Mouse (Mus musculus): ENCODE data around the gene Scn11a. TPM values are rescaled to one million over a fixed set of nuclear protein-coding genes. Genes with fewer than 3 reads are reported as not detected.
A peak's percentile ranks its signal among the peaks of the same experiment; 100 is the strongest.

Scn11a gene
- polyA plus RNA-seq, 1 experiment from 2014 or later, result 0.04 TPM

- Histone ChIP-seq H3K36me3 (ENCODE audit: insufficient read depth) (no peaks in the 10 kb centered on the region), H3K4me3 (ENCODE audit: low read depth, low read length) (no peak overlapping the region), H3K27me3 (ENCODE audit: insufficient read depth, low read length) (no peaks in the 10 kb centered on the region), H3K4me1 (ENCODE audit: insufficient read depth) (no peaks in the 10 kb centered on the region), H3K9me3 (ENCODE audit: low read depth, low read length) (no peaks in the 10 kb centered on the region), H3K27ac (ENCODE audit: low read depth) (no peak overlapping the region), H3K4me2 (no peak overlapping the region), H3K9ac (no peak overlapping the region)
- TF ChIP-seq CTCF (IDR thresholded peaks at IDR 0.05; ENCODE audit: low read depth), result no peak
- 78% methylated on average over 11 of the region's 11 CpGs for WGBS
- no peak for DNase-seq
- ATAC-seq (ENCODE audit: insufficient read depth), result no peak
These were observed 96.7 kb downstream of the Scn11a start for GRCm38 (mm10) chr9:119728412-119729097.

- H3K4me1 ChIP-seq (ENCODE audit: insufficient read depth), result no peaks in the 10 kb centered on the region
- no peaks in the 10 kb centered on the region for H3K27me3 ChIP-seq (ENCODE audit: insufficient read depth, low read length)
- H3K4me2 ChIP-seq, result no peak overlapping the region
- H3K9ac ChIP-seq, result no peak overlapping the region
- WGBS, result 86% methylated on average over 4 of the region's 4 CpGs
- DNase-seq (no peak), ATAC-seq (ENCODE audit: insufficient read depth) (no peak)
- no peaks in the 10 kb centered on the region for H3K9me3 ChIP-seq (ENCODE audit: low read depth, low read length)
- no peaks in the 10 kb centered on the region for H3K36me3 ChIP-seq (ENCODE audit: insufficient read depth)
- no peak overlapping the region for H3K27ac ChIP-seq (ENCODE audit: low read depth)
- no peak for TF ChIP-seq CTCF (IDR thresholded peaks at IDR 0.05; ENCODE audit: low read depth)
- no peak overlapping the region for H3K4me3 ChIP-seq (ENCODE audit: low read depth, low read length)
These were observed 98.3 kb downstream of the Scn11a start for GRCm38 (mm10) chr9:119726990-119727389.

GRCm38 (mm10) chr9:119725293-119725862 lies 99.9 kb downstream of the Scn11a start:
- Histone ChIP-seq H3K27ac (ENCODE audit: low read depth) (no peak overlapping the region), H3K4me2 (no peak overlapping the region), H3K4me1 (ENCODE audit: insufficient read depth) (no peaks in the 10 kb centered on the region), H3K9me3 (ENCODE audit: low read depth, low read length) (no peaks in the 10 kb centered on the region), H3K9ac (no peak overlapping the region), H3K36me3 (ENCODE audit: insufficient read depth) (no peaks in the 10 kb centered on the region), H3K27me3 (ENCODE audit: insufficient read depth, low read length) (no peaks in the 10 kb centered on the region), H3K4me3 (ENCODE audit: low read depth, low read length) (no peak overlapping the region)
- TF ChIP-seq CTCF (IDR thresholded peaks at IDR 0.05; ENCODE audit: low read depth), result no peak
- ATAC-seq (ENCODE audit: insufficient read depth) (no peak), DNase-seq (no peak)
- 44% methylated on average over 6 of the region's 6 CpGs for WGBS

GRCm38 (mm10) chr9:119719222-119719621 lies 106.0 kb downstream of the Scn11a start, which contains the start of gene Scn10a:
TSS of gene Scn10a (minus strand) at chr9:119719322.
- TF ChIP-seq CTCF (IDR thresholded peaks at IDR 0.05; ENCODE audit: low read depth), result no peak
- Histone ChIP-seq H3K27me3 (ENCODE audit: insufficient read depth, low read length) (no peaks in the 10 kb centered on the region), H3K9me3 (ENCODE audit: low read depth, low read length) (no peaks in the 10 kb centered on the region), H3K9ac (no peak within 1 kb of the TSS), H3K4me1 (ENCODE audit: insufficient read depth) (no peaks in the 10 kb centered on the region), H3K4me3 (ENCODE audit: low read depth, low read length) (no peak within 1 kb of the TSS), H3K27ac (ENCODE audit: low read depth) (no peak within 1 kb of the TSS), H3K36me3 (ENCODE audit: insufficient read depth) (no peaks in the 10 kb centered on the region), H3K4me2 (no peak within 1 kb of the TSS)
- 75% methylated on average over 11 of the region's 11 CpGs for WGBS
- ATAC-seq (ENCODE audit: insufficient read depth) (no peak), DNase-seq (no peak)

- no peaks in the 10 kb centered on the region for H3K27me3 ChIP-seq (ENCODE audit: insufficient read depth, low read length)
- H3K9me3 ChIP-seq (ENCODE audit: low read depth, low read length), result no peaks in the 10 kb centered on the region
- H3K36me3 ChIP-seq (ENCODE audit: insufficient read depth), result no peaks in the 10 kb centered on the region
- no peak for TF ChIP-seq CTCF (IDR thresholded peaks at IDR 0.05; ENCODE audit: low read depth)
- no peak overlapping the region for H3K9ac ChIP-seq
- H3K27ac ChIP-seq (ENCODE audit: low read depth), result no peak overlapping the region
- 11% methylated on average over 6 of the region's 6 CpGs for WGBS
- no peak overlapping the region for H3K4me3 ChIP-seq (ENCODE audit: low read depth, low read length)
- ATAC-seq (ENCODE audit: insufficient read depth) (peak; percentile 83), DNase-seq (peak; percentile 94)
- H3K4me2 ChIP-seq, result no peak overlapping the region
- no peaks in the 10 kb centered on the region for H3K4me1 ChIP-seq (ENCODE audit: insufficient read depth)
These were observed 118.6 kb downstream of the Scn11a start for GRCm38 (mm10) chr9:119706700-119707099.

Other genes starting within 250 kb of the Scn11a start
- 0.76 and 0.95 TPM in 2 replicates for gene Scn5a, start 246.4 kb downstream of the Scn11a start, polyA plus RNA-seq (2014; fragmentation: Nextera tagmentation; extraction: Ambion mirVana)
- gene Scn10a, start 106.1 kb downstream of the Scn11a start, polyA plus RNA-seq (2014; fragmentation: Nextera tagmentation; extraction: Ambion mirVana), result 0.05 TPM in 1 of 2 replicates, not detected in the other
- 50.9 and 51.1 TPM in 2 replicates for gene Wdr48, start 69.4 kb upstream of the Scn11a start, polyA plus RNA-seq (2014; fragmentation: Nextera tagmentation; extraction: Ambion mirVana)
- gene Gorasp1, start 112.1 kb upstream of the Scn11a start, polyA plus RNA-seq (2014; fragmentation: Nextera tagmentation; extraction: Ambion mirVana), result 30.0 and 30.8 TPM in 2 replicates
- 0.16 and 0.28 TPM in 2 replicates for gene Ttc21a, start 112.2 kb upstream of the Scn11a start, polyA plus RNA-seq (2014; fragmentation: Nextera tagmentation; extraction: Ambion mirVana)
- gene Csrnp1, start 159.2 kb upstream of the Scn11a start, polyA plus RNA-seq (2014; fragmentation: Nextera tagmentation; extraction: Ambion mirVana), result 2.2 and 2.7 TPM in 2 replicates
- 0.07 and 0.87 TPM in 2 replicates for gene Xirp1, start 198.1 kb upstream of the Scn11a start, polyA plus RNA-seq (2014; fragmentation: Nextera tagmentation; extraction: Ambion mirVana)
- 8.7 and 9.7 TPM in 2 replicates for gene Cx3cr1, start 244.4 kb upstream of the Scn11a start, polyA plus RNA-seq (2014; fragmentation: Nextera tagmentation; extraction: Ambion mirVana)

Data from lung, embryonic 14.5 days (tissue).